Mouse (Mus musculus) bone marrow, adult 2 months (tissue): ENCODE data around the gene Vcp.
A peak's percentile ranks its signal among the peaks of the same experiment; 100 is the strongest.

Experiments
- CTCF ChIP-seq: fragments of 200-500 bp; IDR thresholded peaks from 2 replicates; pipeline ENCODE4 v1.5.1; 2011; ENCODE audit warnings: low read length, control low read depth; ENCODE audit not compliant: control insufficient read depth, insufficient read depth
- POLR2A ChIP-seq: fragments of 200-500 bp; IDR thresholded peaks from 2 replicates; pipeline ENCODE4 v1.6.1; 2011; ENCODE audit warnings: low read depth, mild to moderate bottlenecking, control low read depth, low read length, borderline replicate concordance; ENCODE audit not compliant: control insufficient read depth

- TF ChIP-seq CTCF: peak; percentile 35; the same call in 1 of the 2 replicates
- peak; percentile 77; the same call in 1 of the 2 replicates for TF ChIP-seq POLR2A
Observed at GRCm38 (mm10) chr4:43031237-43031995, 31.1 kb upstream of the Vcp start, which contains the start of gene Stoml2.
